Mouse (Mus musculus): Measurements from ENCODE around the gene Prr22.

The Prr22 gene

GRCm38 (mm10) chr17:56808518-56808917, 38.5 kb downstream of the Prr22 start:
- peak; percentile 61 for DNase-seq (ENCODE audit: low spot score)

- DNase-seq (ENCODE audit: low spot score) = peak; percentile 97
Observed at GRCm38 (mm10) chr17:56810245-56810644, 40.2 kb downstream of the Prr22 start.

GRCm38 (mm10) chr17:56814316-56815056, 44.4 kb downstream of the Prr22 start:
- peak; percentile 68 for DNase-seq (ENCODE audit: low spot score)

GRCm38 (mm10) chr17:56815057-56815345, 45.0 kb downstream of the Prr22 start:
- DNase-seq (ENCODE audit: low spot score) = no peak

- DNase-seq (ENCODE audit: low spot score) = no peak
Observed at GRCm38 (mm10) chr17:56818067-56818636, 48.1 kb downstream of the Prr22 start.

GRCm38 (mm10) chr17:56819032-56819545, 49.0 kb downstream of the Prr22 start:
- DNase-seq (ENCODE audit: low spot score) = no peak

GRCm38 (mm10) chr17:56819694-56820111, 49.7 kb downstream of the Prr22 start:
- no peak for DNase-seq (ENCODE audit: low spot score)
